Mouse (Mus musculus) limb, embryonic 12.5 days (tissue): ENCODE data around the gene 4930402H24Rik. TPM values are rescaled to one million over a fixed set of nuclear protein-coding genes. Genes with fewer than 3 reads are reported as not detected.

Experiments used
- ATAC-seq: fragments of 200-750 bp; cut with Nextera tagmentation; 2 replicates; pipeline ENCODE4 v1.8.0; 2017; ENCODE audit warnings: low read depth, moderate TSS enrichment; ENCODE audit not compliant: insufficient number of reproducible peaks, insufficient read depth, low FRiP score, low TSS enrichment
- H3K27ac ChIP-seq: fragments of 300-500 bp; sonication (generic); 2 replicates; pipeline ENCODE4 v1.5.1; 2016; ENCODE audit warnings: mild to moderate bottlenecking, moderate library complexity
- H3K27me3 ChIP-seq: fragments of 300-500 bp; sonication (generic); 2 replicates; pipeline ENCODE4 v1.6.1; 2016; ENCODE audit warnings: mild to moderate bottlenecking, moderate library complexity
- H3K36me3 ChIP-seq: fragments of 300-500 bp; sonication (generic); 2 replicates; pipeline ENCODE4 v1.6.1; 2016; ENCODE audit warnings: mild to moderate bottlenecking, moderate library complexity
- H3K4me1 ChIP-seq: fragments of 300-500 bp; sonication (generic); replicated peaks from 2 replicates; pipeline ENCODE4 v1.6.1; 2016
- H3K4me2 ChIP-seq: fragments of 300-500 bp; sonication (generic); 2 replicates; pipeline ENCODE4 v1.6.1; 2016; ENCODE audit warnings: mild to moderate bottlenecking, moderate library complexity
- H3K4me3 ChIP-seq: fragments of 300-500 bp; sonication (generic); replicated peaks from 2 replicates; pipeline ENCODE4 v1.5.1; 2016; ENCODE audit warnings: mild to moderate bottlenecking
- H3K9ac ChIP-seq: fragments of 300-500 bp; sonication (generic); replicated peaks from 2 replicates; pipeline ENCODE4 v1.6.1; 2016; ENCODE audit warnings: mild to moderate bottlenecking, moderate library complexity
- H3K9me3 ChIP-seq: fragments of 300-500 bp; sonication (generic); 2 replicates; pipeline ENCODE4 v1.6.1; 2016; ENCODE audit warnings: mild to moderate bottlenecking, moderate library complexity
- WGBS: fragments of 180-500 bp; shearing (Covaris S2); methylation state at CpG from one replicate; pipeline ENCODE4 v1.1.7; 2016; 5-methylcytosine and 5-hydroxymethylcytosine counted together
- polyA plus RNA-seq: library from polyadenylated mRNA; unstranded; fragments of >200 nt; fragmentation: Nextera tagmentation; extraction: Ambion mirVana; gene quantifications from 2 replicates; pipeline ENCODE4 v1.2.1, GENCODE M21; 2016

Gene 4930402H24Rik
- polyA plus RNA-seq, 1 experiment from 2014 or later, result 39.7 TPM

- WGBS, result 76% methylated on average over 9 of the region's 9 CpGs
- Histone ChIP-seq H3K27me3 (no peaks in the 10 kb centered on the region), H3K9me3 (no peaks in the 10 kb centered on the region)
These were observed 54.6 kb downstream of the 4930402H24Rik start for GRCm38 (mm10) chr2:130851363-130852246.

GRCm38 (mm10) chr2:130849688-130850087, 56.5 kb downstream of the 4930402H24Rik start:
- ATAC-seq, result no peak
- 68% methylated on average over 4 of the region's 4 CpGs for WGBS
- H3K4me1 ChIP-seq, result no peaks in the 10 kb centered on the region

More at GRCm38 (mm10) chr2:130851363-130852246, 54.6 kb downstream of the 4930402H24Rik start:
- H3K4me1 ChIP-seq, result no peaks in the 10 kb centered on the region
- no peaks in the 10 kb centered on the region for H3K36me3 ChIP-seq
- H3K27ac ChIP-seq, result peak overlapping the region; percentile 29; the same call in 1 of the 2 replicates
- H3K4me2 ChIP-seq, result no peak overlapping the region
- no peak for ATAC-seq
- H3K4me3 ChIP-seq, result no peak overlapping the region
- H3K9ac ChIP-seq, result no peak overlapping the region

GRCm38 (mm10) chr2:130848313-130848712, 57.9 kb downstream of the 4930402H24Rik start:
- Histone ChIP-seq H3K27me3 (no peaks in the 10 kb centered on the region), H3K36me3 (no peaks in the 10 kb centered on the region), H3K9me3 (no peaks in the 10 kb centered on the region), H3K4me2 (no peak overlapping the region), H3K9ac (no peak overlapping the region), H3K4me1 (no peaks in the 10 kb centered on the region), H3K27ac (no peak overlapping the region), H3K4me3 (no peak overlapping the region)
- no peak for ATAC-seq
- WGBS, result 86% methylated on average over 4 of the region's 4 CpGs

More at GRCm38 (mm10) chr2:130849688-130850087, 56.5 kb downstream of the 4930402H24Rik start:
- H3K36me3 ChIP-seq, result no peaks in the 10 kb centered on the region
- no peak overlapping the region for H3K9ac ChIP-seq
- no peak overlapping the region for H3K27ac ChIP-seq
- no peak overlapping the region for H3K4me2 ChIP-seq
- no peak overlapping the region for H3K4me3 ChIP-seq
- H3K27me3 ChIP-seq, result no peaks in the 10 kb centered on the region
- H3K9me3 ChIP-seq, result no peaks in the 10 kb centered on the region

GRCm38 (mm10) chr2:130843623-130844022, 62.6 kb downstream of the 4930402H24Rik start:
- no peak for ATAC-seq
- Histone ChIP-seq H3K9me3 (no peaks in the 10 kb centered on the region), H3K4me3 (no peak overlapping the region), H3K27me3 (no peaks in the 10 kb centered on the region), H3K27ac (no peak overlapping the region), H3K36me3 (no peaks in the 10 kb centered on the region), H3K4me1 (peaks cover 12% of the 10 kb centered on the region; the same call in 1 of the 2 replicates), H3K9ac (no peak overlapping the region), H3K4me2 (no peak overlapping the region)
- 47% methylated on average over 2 of the region's 2 CpGs for WGBS

- Histone ChIP-seq H3K36me3 (peaks cover 14% of the 10 kb centered on the region), H3K27ac (peak overlapping the region; percentile 98), H3K27me3 (no peaks in the 10 kb centered on the region), H3K9ac (no peak overlapping the region), H3K4me1 (peaks cover 18% of the 10 kb centered on the region; the same call in 1 of the 2 replicates), H3K4me3 (peak overlapping the region; percentile 90), H3K9me3 (no peaks in the 10 kb centered on the region), H3K4me2 (peak overlapping the region; percentile 79)
- peak; percentile 43; the same call in 1 of the 2 replicates for ATAC-seq
- 4% methylated on average over 4 of the region's 4 CpGs for WGBS
These were observed 65.4 kb downstream of the 4930402H24Rik start for GRCm38 (mm10) chr2:130840846-130841245.

- Histone ChIP-seq H3K4me2 (peak overlapping the region; percentile 79), H3K36me3 (peaks cover 15% of the 10 kb centered on the region), H3K27me3 (no peaks in the 10 kb centered on the region), H3K4me1 (peaks cover 18% of the 10 kb centered on the region; the same call in 1 of the 2 replicates), H3K9ac (peak overlapping the region; percentile 93), H3K4me3 (peak overlapping the region; percentile 90), H3K27ac (peak overlapping the region; percentile 98), H3K9me3 (no peaks in the 10 kb centered on the region)
- peak; percentile 87 for ATAC-seq
- WGBS, result under 1% methylated on average over 75 of the region's 77 CpGs
These were observed 66.1 kb downstream of the 4930402H24Rik start for GRCm38 (mm10) chr2:130839874-130840661.

- peak overlapping the region; percentile 93 for H3K9ac ChIP-seq
- H3K27ac ChIP-seq, result peak overlapping the region; percentile 98
- no peaks in the 10 kb centered on the region for H3K9me3 ChIP-seq
- peak overlapping the region; percentile 90 for H3K4me3 ChIP-seq
- peaks cover 18% of the 10 kb centered on the region; the same call in 1 of the 2 replicates for H3K4me1 ChIP-seq
- 0% methylated on average over 19 of the region's 19 CpGs for WGBS
- H3K27me3 ChIP-seq, result no peaks in the 10 kb centered on the region
- peak overlapping the region; percentile 79 for H3K4me2 ChIP-seq
- H3K36me3 ChIP-seq, result peaks cover 15% of the 10 kb centered on the region
- ATAC-seq, result peak; percentile 60
These were observed 66.7 kb downstream of the 4930402H24Rik start for GRCm38 (mm10) chr2:130839528-130839873.

GRCm38 (mm10) chr2:130839084-130839483, 67.1 kb downstream of the 4930402H24Rik start:
- peak overlapping the region; percentile 79 for H3K4me2 ChIP-seq
- peaks cover 18% of the 10 kb centered on the region; the same call in 1 of the 2 replicates for H3K4me1 ChIP-seq
- H3K36me3 ChIP-seq, result peaks cover 15% of the 10 kb centered on the region
- no peaks in the 10 kb centered on the region for H3K27me3 ChIP-seq
- H3K9me3 ChIP-seq, result no peaks in the 10 kb centered on the region
- H3K4me3 ChIP-seq, result peak overlapping the region; percentile 90
- H3K27ac ChIP-seq, result peak overlapping the region; percentile 98
- no peak for ATAC-seq
- H3K9ac ChIP-seq, result peak overlapping the region; percentile 93
- WGBS, result 1% methylated on average over 10 of the region's 10 CpGs

GRCm38 (mm10) chr2:130838131-130838530, 68.1 kb downstream of the 4930402H24Rik start:
- no peak overlapping the region for H3K27ac ChIP-seq
- H3K27me3 ChIP-seq, result no peaks in the 10 kb centered on the region
- H3K9me3 ChIP-seq, result no peaks in the 10 kb centered on the region
- H3K4me1 ChIP-seq, result peaks cover 18% of the 10 kb centered on the region; the same call in 1 of the 2 replicates
- no peak for ATAC-seq
- peak overlapping the region; percentile 79 for H3K4me2 ChIP-seq
- H3K9ac ChIP-seq, result no peak overlapping the region
- H3K36me3 ChIP-seq, result peaks cover 15% of the 10 kb centered on the region
- 81% methylated on average over 1 of the region's 1 CpGs for WGBS
- no peak overlapping the region for H3K4me3 ChIP-seq

- no peak overlapping the region for H3K27ac ChIP-seq
- H3K9ac ChIP-seq, result no peak overlapping the region
- no peak for ATAC-seq
- no peak overlapping the region for H3K4me3 ChIP-seq
- no peaks in the 10 kb centered on the region for H3K27me3 ChIP-seq
- H3K9me3 ChIP-seq, result no peaks in the 10 kb centered on the region
- H3K36me3 ChIP-seq, result peaks cover 22% of the 10 kb centered on the region
- H3K4me2 ChIP-seq, result no peak overlapping the region
- H3K4me1 ChIP-seq, result 0 out of 2 replicates have a peak, but pooled peaks cover 7% of the 10 kb centered on the region
- 69% methylated on average over 3 of the region's 3 CpGs for WGBS
These were observed 72.5 kb downstream of the 4930402H24Rik start for GRCm38 (mm10) chr2:130833699-130834098.

- no peak overlapping the region for H3K4me3 ChIP-seq
- no peak overlapping the region for H3K4me2 ChIP-seq
- H3K9ac ChIP-seq, result no peak overlapping the region
- no peaks in the 10 kb centered on the region for H3K4me1 ChIP-seq
- H3K36me3 ChIP-seq, result peaks cover 22% of the 10 kb centered on the region
- H3K27ac ChIP-seq, result no peak overlapping the region
- H3K27me3 ChIP-seq, result no peaks in the 10 kb centered on the region
- no peak for ATAC-seq
- H3K9me3 ChIP-seq, result no peaks in the 10 kb centered on the region
- WGBS, result 68% methylated on average over 1 of the region's 1 CpGs
These were observed 73.6 kb downstream of the 4930402H24Rik start for GRCm38 (mm10) chr2:130832582-130832981.
